Mouse (Mus musculus) ES-Bruce4 (cell line): ENCODE measurements at regions not wholly inside any gene's neighbourhood (a gene's known extent, or its start where the extent isn't known, plus 50 kb on each side); places are given as distances from the start of the nearest gene placed in this dataset.

Source experiments
- CTCF ChIP-seq: IDR thresholded peaks from one replicate; pipeline ENCODE4 v1.8.1; 2011; ENCODE audit warnings: low read depth, low read length
- EP300 ChIP-seq: IDR thresholded peaks from 2 replicates; pipeline ENCODE4 v1.6.1; 2011; ENCODE audit warnings: low read depth, low read length; ENCODE audit not compliant: insufficient read depth

GRCm38 (mm10) chr10:19067623-19068022, 52.2 kb upstream of the Tnfaip3 start:
- TF ChIP-seq CTCF (no peak), EP300 (no peak)
